Mouse (Mus musculus): ENCODE data around the gene Ccdc88a. TPM values are rescaled to one million over a fixed set of nuclear protein-coding genes. Genes with fewer than 3 reads are reported as not detected.

Gene Ccdc88a
- total and polyA plus RNA-seq, 3 experiments, result 4.0 to 225 (median 5.9) TPM

- peaks cover 0 to 13% of the 10 kb centered on the region in 2 experiments; a peak in 2 of 4 replicates for H3K36me3 ChIP-seq (ENCODE audit: control insufficient read depth in 1 of 2, insufficient read depth in 2 of 2, low read length in 2 of 2)
- H3K79me2 ChIP-seq (ENCODE audit: control insufficient read depth, insufficient read depth, low read length, poor library complexity), result peaks cover 2% of the 10 kb centered on the region; the same call in 1 of the 2 replicates
- no peak for TF ChIP-seq USF2 (IDR thresholded peaks at IDR 0.05; ENCODE audit: borderline replicate concordance in 1 of 2, insufficient read depth in 1 of 2, low read depth in 1 of 2, low read length in 2 of 2)
- TF ChIP-seq MYC (IDR thresholded peaks at IDR 0.05; ENCODE audit: low read depth, low read length), result no peak
- no peak for TF ChIP-seq MEF2A (IDR thresholded peaks at IDR 0.05; ENCODE audit: extremely low read depth, insufficient replicate concordance, low read depth, low read length, poor library complexity, severe bottlenecking)
- TF ChIP-seq NELFE (IDR thresholded peaks at IDR 0.05; ENCODE audit: low read depth, low read length), result no peak
- TF ChIP-seq POLR2A (IDR thresholded peaks at IDR 0.05; ENCODE audit: control insufficient read depth in 1 of 2, insufficient read depth in 1 of 2, low read depth in 1 of 2, low read length in 2 of 2, poor library complexity in 1 of 2), result no peak
- DNase-seq (ENCODE audit: low read depth, low spot score), result no peak
- no peak overlapping the region for H3K9ac ChIP-seq (ENCODE audit: control insufficient read depth, low read depth, low read length, poor library complexity, severe bottlenecking)
- no peak overlapping the region for H3K4me3 ChIP-seq (ENCODE audit: control insufficient read depth in 1 of 2, insufficient read depth in 1 of 2, low read depth in 2 of 2, low read length in 2 of 2)
- peaks cover 2 to 9% of the 10 kb centered on the region in 2 experiments for H3K4me1 ChIP-seq (ENCODE audit: control insufficient read depth in 1 of 2, insufficient read depth in 2 of 2, low read length in 2 of 2)
- no peaks in the 10 kb centered on the region for H3K27me3 ChIP-seq (ENCODE audit: control insufficient read depth in 1 of 2, insufficient read depth in 2 of 2, low read length in 2 of 2)
- no peaks in the 10 kb centered on the region for H3K9me3 ChIP-seq (replicated peaks; ENCODE audit: insufficient read depth, low read length)
- no peak overlapping the region for H3K27ac ChIP-seq (ENCODE audit: control insufficient read depth, low read depth, low read length)
Measured at GRCm38 (mm10) chr11:29389913-29390312, 16.5 kb downstream of the Ccdc88a start.

- H3K9ac ChIP-seq (ENCODE audit: control insufficient read depth, low read depth, low read length, poor library complexity, severe bottlenecking), result no peak overlapping the region
- H3K27ac ChIP-seq (ENCODE audit: control insufficient read depth, low read depth, low read length), result peak overlapping the region; percentile 32; the same call in 1 of the 2 replicates
- no peaks in the 10 kb centered on the region for H3K9me3 ChIP-seq (replicated peaks; ENCODE audit: insufficient read depth, low read length)
- H3K4me3 ChIP-seq (ENCODE audit: control insufficient read depth in 1 of 2, insufficient read depth in 1 of 2, low read depth in 2 of 2, low read length in 2 of 2), result no peak overlapping the region
- DNase-seq (ENCODE audit: low read depth, low spot score), result peak; percentile 85
- peaks cover 0 to 25% of the 10 kb centered on the region in 2 experiments; a peak in 2 of 4 replicates for H3K36me3 ChIP-seq (ENCODE audit: control insufficient read depth in 1 of 2, insufficient read depth in 2 of 2, low read length in 2 of 2)
- no peaks in the 10 kb centered on the region for H3K27me3 ChIP-seq (ENCODE audit: control insufficient read depth in 1 of 2, insufficient read depth in 2 of 2, low read length in 2 of 2)
- TF ChIP-seq ELF1 (IDR thresholded peaks at IDR 0.05; ENCODE audit: low read depth, low read length) (peak; percentile 72), ETS1 (IDR thresholded peaks at IDR 0.05; ENCODE audit: low read depth, low read length) (peak; percentile 77), GABPA (IDR thresholded peaks at IDR 0.05; ENCODE audit: low read depth, low read length) (no peak), GATA1 (IDR thresholded peaks at IDR 0.05; ENCODE audit: low read depth, low read length) (peak; percentile 94), POLR2AphosphoS2 (IDR thresholded peaks at IDR 0.05; ENCODE audit: low read length) (no peak), MAFK (IDR thresholded peaks at IDR 0.05; ENCODE audit: borderline replicate concordance, low read depth, low read length) (peak; percentile 34; the same call in 1 of the 2 replicates), USF2 (IDR thresholded peaks at IDR 0.05; ENCODE audit: borderline replicate concordance in 1 of 2, insufficient read depth in 1 of 2, low read depth in 1 of 2, low read length in 2 of 2) (no peak), TBP (IDR thresholded peaks at IDR 0.05; ENCODE audit: low read depth, low read length) (no peak), CHD2 (IDR thresholded peaks at IDR 0.05; ENCODE audit: low read length) (no peak), ZC3H11A (IDR thresholded peaks at IDR 0.05; ENCODE audit: low read depth, low read length) (no peak), POLR2AphosphoS5 (IDR thresholded peaks at IDR 0.05; ENCODE audit: borderline replicate concordance, low read depth, low read length) (no peak), ZKSCAN1 (IDR thresholded peaks at IDR 0.05; ENCODE audit: low read depth, low read length) (no peak), RAD21 (IDR thresholded peaks at IDR 0.05; ENCODE audit: low read depth, low read length) (no peak), ZNF384 (IDR thresholded peaks at IDR 0.05; ENCODE audit: low read depth, low read length) (no peak), EP300 (IDR thresholded peaks at IDR 0.05; ENCODE audit: low read depth in 1 of 2, low read length in 2 of 2) (peak; percentile 38 to 90), USF1 (IDR thresholded peaks at IDR 0.05; ENCODE audit: low read depth, low read length) (no peak), MYB (IDR thresholded peaks at IDR 0.05; ENCODE audit: low read depth, low read length) (0 out of 2 replicates have a peak, but pooled peaks have one; percentile 18), SIN3A (IDR thresholded peaks at IDR 0.05; ENCODE audit: low read length) (peak; percentile 62), MYC (IDR thresholded peaks at IDR 0.05; ENCODE audit: low read depth, low read length) (0 out of 2 replicates have a peak, but pooled peaks have one; percentile 39), HCFC1 (IDR thresholded peaks at IDR 0.05; ENCODE audit: low read depth, low read length) (no peak), TCF12 (IDR thresholded peaks at IDR 0.05; ENCODE audit: low read depth, low read length) (peak; percentile 17; the same call in 1 of the 2 replicates), NELFE (IDR thresholded peaks at IDR 0.05; ENCODE audit: low read depth, low read length) (no peak), JUND (IDR thresholded peaks at IDR 0.05; ENCODE audit: low read depth, low read length) (peak; percentile 94), RCOR1 (IDR thresholded peaks at IDR 0.05; ENCODE audit: low read depth, low read length) (peak; percentile 93), MXI1 (IDR thresholded peaks at IDR 0.05; ENCODE audit: low read depth, low read length) (peak; percentile 47; the same call in 1 of the 2 replicates)
- H3K79me2 ChIP-seq (ENCODE audit: control insufficient read depth, insufficient read depth, low read length, poor library complexity), result peaks cover 2% of the 10 kb centered on the region; the same call in 1 of the 2 replicates
- peaks cover 5 to 14% of the 10 kb centered on the region in 2 experiments for H3K4me1 ChIP-seq (ENCODE audit: control insufficient read depth in 1 of 2, insufficient read depth in 2 of 2, low read length in 2 of 2)
Measured at GRCm38 (mm10) chr11:29395135-29395746, 21.8 kb downstream of the Ccdc88a start.

Measured in MEL (cell line).